7 mouse cellular contexts compared by ENCODE assay signal in genomic region chr9:77781453-77782163, GRCm38 (mm10). TPM values are rescaled to one million over a fixed set of nuclear protein-coding genes. Genes with fewer than 3 reads are reported as not detected.
DNase-seq lines count a peak whose midpoint lies in the region; TF ChIP-seq lines count a peak whose summit lies in the region.

No protein-coding gene starts in this region.

- H3K9me3 ChIP-seq in forebrain, embryonic 10.5 days, result no peaks in the 10 kb centered on the region

- peak overlapping the region; percentile 87 for H3K27ac ChIP-seq in liver, adult 2 months (replicated peaks; ENCODE audit: insufficient read depth, low read depth, low read length)
- no peak overlapping the region for H3K27ac ChIP-seq in forebrain, embryonic 10.5 days

- no peaks in the 10 kb centered on the region for H3K27me3 ChIP-seq in liver, adult 2 months (ENCODE audit: control insufficient read depth, insufficient read depth, low read length)
- H3K27me3 ChIP-seq in forebrain, embryonic 10.5 days (ENCODE audit: poor library complexity, severe bottlenecking), result no peaks in the 10 kb centered on the region

- H3K4me3 ChIP-seq in liver, adult 2 months (ENCODE audit: insufficient read depth, low read depth, low read length), result no peak overlapping the region
- H3K4me3 ChIP-seq in forebrain, embryonic 10.5 days, result no peak overlapping the region

- 16% methylated on average over 5 of the region's 5 CpGs for WGBS in liver, adult 2 months
- WGBS in forebrain, embryonic 10.5 days, result 71% methylated on average over 5 of the region's 5 CpGs

- no peaks in the 10 kb centered on the region for H3K79me2 ChIP-seq in liver, adult 2 months (ENCODE audit: control insufficient read depth, insufficient read depth, low read length)

- H3K9ac ChIP-seq in liver, adult 2 months (ENCODE audit: low read depth, low read length), result peak overlapping the region; percentile 40

- peaks cover 75% of the 10 kb centered on the region for H3K36me3 ChIP-seq in liver, adult 2 months (ENCODE audit: control insufficient read depth, insufficient read depth, low read length)
- peaks cover 99% of the 10 kb centered on the region for H3K36me3 ChIP-seq in forebrain, embryonic 10.5 days (replicated peaks)

- TF ChIP-seq CTCF in liver, adult 2 months (IDR thresholded peaks at IDR 0.05; ENCODE audit: low read depth, low read length), result 0 out of 2 replicates have a peak, but pooled peaks have one; percentile 21

- TF ChIP-seq POLR2A in liver, adult 2 months (IDR thresholded peaks at IDR 0.05; ENCODE audit: extremely low read depth, insufficient read depth, low read length), result no peak

- peak; percentile 95 for DNase-seq in liver, adult 2 months (ENCODE audit: extremely low read depth, low read depth, low spot score)
- DNase-seq in liver, result no peak
- DNase-seq in c-Kit-positive CD71-negative TER-119-negative erythroid progenitor cells, embryonic 14.5 days (ENCODE audit: low read depth), result peak; percentile 7
- peak; percentile 69 for DNase-seq in kidney, adult 11 months
- peak; percentile 54 for DNase-seq in retina, embryonic 14.5 days (ENCODE audit: low spot score)
- DNase-seq in forebrain, embryonic 10.5 days (ENCODE audit: extremely low spot score, low spot score), result no peak
- DNase-seq in ovary, postnatal 10 days (ENCODE audit: low spot score), result no peak

- H3K4me1 ChIP-seq in liver, adult 2 months (ENCODE audit: control insufficient read depth, insufficient read depth, low read length), result peaks cover 12% of the 10 kb centered on the region; the same call in 1 of the 2 replicates
- H3K4me1 ChIP-seq in forebrain, embryonic 10.5 days, result peaks cover 6% of the 10 kb centered on the region

RNA-seq across cellular contexts. Expression of gene Gclc, which starts 27.3 kb away (rescaled TPM):
- 122 and 173 TPM in 2 replicates for total RNA-seq in liver, adult 2 months (2014; rRNA removed)
- 125 and 136 TPM in 2 replicates for polyA plus RNA-seq in liver, adult 2 months (2012; rRNA removed)
- polyA plus RNA-seq in forebrain, embryonic 10.5 days (2016; fragmentation: Nextera tagmentation; extraction: Ambion mirVana), result 18.4 and 18.5 TPM in 2 replicates

Comparison
In these comparisons a context has a peak if more than half of its experiments do, and no peak if none do; other contexts are left out.
1. DNase-seq: peak in liver, adult 2 months (single experiment), c-Kit-positive CD71-negative TER-119-negative erythroid progenitor cells, embryonic 14.5 days (single experiment), kidney, adult 11 months (single experiment) and retina, embryonic 14.5 days (single experiment); none in liver (single experiment), forebrain, embryonic 10.5 days (single experiment) and ovary, postnatal 10 days (single experiment).